Mouse (Mus musculus): Measurements from ENCODE around the gene Thy1. TPM values are rescaled to one million over a fixed set of nuclear protein-coding genes. Genes with fewer than 3 reads are reported as not detected.

Thy1 gene
- total and polyA plus RNA-seq, 3 experiments: 6.6 to 32.3 (median 15.5) TPM

DNA sequence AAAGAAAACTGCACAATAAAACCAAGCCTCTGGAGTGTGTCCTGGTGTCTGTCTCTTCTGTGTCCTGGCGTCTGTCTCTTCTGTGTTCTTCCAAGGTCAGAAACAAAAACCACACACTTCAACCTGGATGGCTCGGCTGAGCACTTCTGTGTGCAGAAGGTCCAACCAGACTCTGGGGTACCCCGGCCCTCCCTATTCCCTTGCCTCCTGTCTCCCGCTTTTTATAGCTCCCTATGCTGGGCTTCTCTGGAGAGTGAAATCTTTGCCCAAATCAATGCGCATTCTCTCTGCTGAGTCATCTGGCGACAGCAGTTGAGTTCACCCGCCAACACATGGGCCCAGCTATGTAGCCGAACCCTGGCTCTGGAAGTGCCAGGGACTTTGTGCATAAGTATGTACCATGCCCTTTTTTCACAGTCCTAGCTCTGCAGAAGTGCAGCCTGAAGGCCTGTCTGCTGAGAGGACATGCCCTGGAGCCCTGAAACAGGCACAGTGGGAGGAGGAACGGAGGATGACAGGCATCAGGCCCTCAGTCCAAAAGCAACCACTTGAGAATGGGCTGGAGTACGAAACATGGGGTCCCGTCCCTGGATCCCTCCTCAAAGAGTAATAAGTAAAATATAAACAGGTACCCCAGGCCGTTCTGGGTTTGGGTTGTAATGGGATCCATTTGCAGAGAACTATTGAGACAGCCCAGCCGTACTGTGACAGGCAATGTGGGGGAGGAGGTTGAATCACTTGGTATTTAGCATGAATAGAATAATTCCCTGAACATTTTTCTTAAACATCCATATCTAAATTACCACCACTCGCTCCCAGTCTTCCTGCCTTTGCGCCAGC, 5.6 kb downstream of the Thy1 start:
- no peaks in the 10 kb centered on the region for H3K4me1 ChIP-seq (ENCODE audit: control insufficient read depth, insufficient read depth, low read length)

DNA sequence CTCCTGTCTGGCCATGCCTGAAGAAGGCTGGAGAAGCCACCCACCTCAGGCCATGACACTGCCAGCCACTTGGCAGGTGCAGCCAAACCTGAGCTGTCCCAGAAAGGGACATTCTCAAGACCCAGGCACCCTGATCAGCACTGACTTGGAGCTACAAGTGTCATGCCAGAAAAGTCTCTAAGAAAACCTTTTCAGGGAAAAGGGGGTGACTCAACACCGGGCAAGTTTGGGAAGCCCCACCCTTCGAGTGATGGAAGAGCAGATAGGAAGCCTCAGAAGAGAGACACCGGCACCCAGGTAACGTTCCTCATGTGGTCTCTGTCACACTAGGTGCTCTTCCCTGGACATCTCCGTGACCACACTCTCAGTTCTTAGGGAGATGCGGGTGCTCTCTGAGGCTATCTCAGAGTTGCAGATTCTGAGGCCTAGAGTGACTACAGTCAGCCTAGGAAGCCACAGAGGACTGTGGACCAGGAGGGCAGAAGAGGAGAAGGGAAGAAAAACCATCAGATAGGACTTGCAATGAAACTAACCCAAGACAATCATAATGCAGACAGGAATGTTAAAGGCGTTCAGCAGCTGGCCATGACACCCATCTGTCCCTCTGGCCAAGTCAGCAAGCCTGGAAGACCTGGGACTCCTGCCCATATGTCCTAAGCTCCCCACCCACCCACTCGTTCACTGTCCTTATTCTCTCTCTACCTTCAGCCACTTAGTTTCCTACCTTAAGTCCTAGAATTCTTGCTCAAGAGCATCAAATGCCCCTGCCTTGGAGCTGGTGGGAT, 6.4 kb downstream of the Thy1 start:
- DNase-seq: no peak
- H3K27me3 ChIP-seq (ENCODE audit: control insufficient read depth, insufficient read depth, low read length): 0 out of 2 replicates have a peak, but pooled peaks cover under 1% of the 10 kb centered on the region
- no peak overlapping the region for H3K9ac ChIP-seq (ENCODE audit: low read depth, low read length)
- no peaks in the 10 kb centered on the region for H3K4me1 ChIP-seq (ENCODE audit: control insufficient read depth, insufficient read depth, low read length)
- no peaks in the 10 kb centered on the region for H3K79me2 ChIP-seq (replicated peaks; ENCODE audit: control insufficient read depth, insufficient read depth, low read length)
- H3K27ac ChIP-seq: no peak overlapping the region
- H3K4me3 ChIP-seq: no peak overlapping the region
- intact Hi-C loops (cut with DNase I): no loop called here
- TF ChIP-seq EP300 (IDR thresholded peaks at IDR 0.05; ENCODE audit: insufficient read depth, low read depth, low read length) (no peak), CTCF (IDR thresholded peaks at IDR 0.05) (no peak)
- no peaks in the 10 kb centered on the region for H3K36me3 ChIP-seq (ENCODE audit: control insufficient read depth, insufficient read depth, low read length)
- WGBS: 81% methylated on average over 8 of the region's 8 CpGs

More for the DNA sequence above, 5.6 kb downstream of the Thy1 start:
- Histone ChIP-seq H3K27me3 (ENCODE audit: control insufficient read depth, insufficient read depth, low read length) (peaks cover 3% of the 10 kb centered on the region; the same call in 1 of the 2 replicates), H3K27ac (no peak overlapping the region), H3K4me3 (no peak overlapping the region), H3K79me2 (replicated peaks; ENCODE audit: control insufficient read depth, insufficient read depth, low read length) (no peaks in the 10 kb centered on the region), H3K36me3 (ENCODE audit: control insufficient read depth, insufficient read depth, low read length) (no peaks in the 10 kb centered on the region), H3K9ac (ENCODE audit: low read depth, low read length) (no peak overlapping the region)
- WGBS: 76% methylated on average over 15 of the region's 15 CpGs
- intact Hi-C loops (cut with DNase I): no loop called here
- TF ChIP-seq CTCF (IDR thresholded peaks at IDR 0.05): no peak
- no peak for TF ChIP-seq EP300 (IDR thresholded peaks at IDR 0.05; ENCODE audit: insufficient read depth, low read depth, low read length)
- no peak for TF ChIP-seq POLR2A (IDR thresholded peaks at IDR 0.05; ENCODE audit: insufficient read depth, low read depth, low read length)
- no peak for DNase-seq

GRCm38 (mm10) chr9:44052855-44053254, 9.7 kb downstream of the Thy1 start:
- Histone ChIP-seq H3K27ac (no peak overlapping the region), H3K36me3 (ENCODE audit: control insufficient read depth, insufficient read depth, low read length) (no peaks in the 10 kb centered on the region), H3K9ac (ENCODE audit: low read depth, low read length) (no peak overlapping the region), H3K27me3 (ENCODE audit: control insufficient read depth, insufficient read depth, low read length) (no peaks in the 10 kb centered on the region), H3K79me2 (replicated peaks; ENCODE audit: control insufficient read depth, insufficient read depth, low read length) (no peaks in the 10 kb centered on the region), H3K4me1 (ENCODE audit: control insufficient read depth, insufficient read depth, low read length) (no peaks in the 10 kb centered on the region), H3K4me3 (no peak overlapping the region)
- 63% methylated on average over 3 of the region's 3 CpGs for WGBS
- TF ChIP-seq POLR2A (IDR thresholded peaks at IDR 0.05; ENCODE audit: insufficient read depth, low read depth, low read length) (no peak), EP300 (IDR thresholded peaks at IDR 0.05; ENCODE audit: insufficient read depth, low read depth, low read length) (no peak), CTCF (IDR thresholded peaks at IDR 0.05) (no peak)
- intact Hi-C loops (cut with DNase I): no loop called here
- DNase-seq: no peak

DNA sequence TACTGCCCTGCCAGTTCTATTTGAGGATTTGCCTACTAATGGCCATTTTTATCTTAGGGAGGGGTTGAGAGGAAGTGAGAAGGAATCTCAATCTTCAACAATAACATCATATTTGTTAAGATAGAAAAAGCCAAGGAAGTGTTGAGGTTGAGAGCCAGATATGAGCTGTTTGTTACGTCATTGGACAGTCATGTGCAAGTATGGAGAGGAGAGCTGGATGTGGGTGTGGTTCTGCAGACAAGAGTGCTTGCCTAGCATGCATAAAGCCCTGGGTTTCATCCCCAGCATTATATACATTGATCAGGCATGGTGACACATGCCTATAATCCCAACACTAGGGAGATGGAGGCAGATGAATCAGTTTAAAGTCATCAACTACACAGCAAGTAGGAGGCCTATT, 10.8 kb downstream of the Thy1 start:
- intact Hi-C loops (cut with DNase I): no loop called here
- Histone ChIP-seq H3K27me3 (ENCODE audit: control insufficient read depth, insufficient read depth, low read length) (no peaks in the 10 kb centered on the region), H3K27ac (no peak overlapping the region), H3K9ac (ENCODE audit: low read depth, low read length) (no peak overlapping the region), H3K36me3 (ENCODE audit: control insufficient read depth, insufficient read depth, low read length) (no peaks in the 10 kb centered on the region), H3K79me2 (replicated peaks; ENCODE audit: control insufficient read depth, insufficient read depth, low read length) (no peaks in the 10 kb centered on the region), H3K4me3 (no peak overlapping the region), H3K4me1 (ENCODE audit: control insufficient read depth, insufficient read depth, low read length) (no peaks in the 10 kb centered on the region)
- TF ChIP-seq CTCF (IDR thresholded peaks at IDR 0.05): no peak
- no peak for TF ChIP-seq POLR2A (IDR thresholded peaks at IDR 0.05; ENCODE audit: insufficient read depth, low read depth, low read length)
- TF ChIP-seq EP300 (IDR thresholded peaks at IDR 0.05; ENCODE audit: insufficient read depth, low read depth, low read length): no peak
- WGBS: 25% methylated on average over 1 of the region's 1 CpGs
- no peak for DNase-seq

DNA sequence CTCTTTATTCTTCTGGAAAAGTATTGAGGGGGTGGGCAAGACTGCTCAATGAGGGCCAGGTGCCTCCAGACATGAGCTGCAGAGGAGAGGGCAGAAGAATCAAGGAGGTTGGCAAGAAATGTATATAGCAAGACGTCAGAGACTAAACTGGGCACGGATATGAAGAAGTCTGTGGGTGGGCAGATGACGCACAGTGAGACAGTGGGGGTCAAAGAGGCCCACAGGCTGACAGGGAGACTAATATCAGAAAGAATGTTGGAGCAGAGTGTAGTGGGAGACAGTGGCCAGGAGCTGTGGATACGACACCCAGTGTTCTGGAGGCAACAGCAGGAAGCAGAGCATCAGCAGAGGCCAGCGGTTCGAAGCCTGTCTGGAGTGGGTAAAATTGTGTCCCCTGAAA, 15.4 kb downstream of the Thy1 start:
- no peaks in the 10 kb centered on the region for H3K79me2 ChIP-seq (replicated peaks; ENCODE audit: control insufficient read depth, insufficient read depth, low read length)
- 76% methylated on average over 6 of the region's 6 CpGs for WGBS
- no peak overlapping the region for H3K4me3 ChIP-seq
- H3K9ac ChIP-seq (ENCODE audit: low read depth, low read length): no peak overlapping the region
- H3K4me1 ChIP-seq (ENCODE audit: control insufficient read depth, insufficient read depth, low read length): no peaks in the 10 kb centered on the region
- no peak for DNase-seq
- H3K36me3 ChIP-seq (ENCODE audit: control insufficient read depth, insufficient read depth, low read length): no peaks in the 10 kb centered on the region
- no peak overlapping the region for H3K27ac ChIP-seq
- TF ChIP-seq POLR2A (IDR thresholded peaks at IDR 0.05; ENCODE audit: insufficient read depth, low read depth, low read length) (no peak), CTCF (IDR thresholded peaks at IDR 0.05) (no peak), EP300 (IDR thresholded peaks at IDR 0.05; ENCODE audit: insufficient read depth, low read depth, low read length) (no peak)
- intact Hi-C loops (cut with DNase I): no loop called here
- no peaks in the 10 kb centered on the region for H3K27me3 ChIP-seq (ENCODE audit: control insufficient read depth, insufficient read depth, low read length)

DNA sequence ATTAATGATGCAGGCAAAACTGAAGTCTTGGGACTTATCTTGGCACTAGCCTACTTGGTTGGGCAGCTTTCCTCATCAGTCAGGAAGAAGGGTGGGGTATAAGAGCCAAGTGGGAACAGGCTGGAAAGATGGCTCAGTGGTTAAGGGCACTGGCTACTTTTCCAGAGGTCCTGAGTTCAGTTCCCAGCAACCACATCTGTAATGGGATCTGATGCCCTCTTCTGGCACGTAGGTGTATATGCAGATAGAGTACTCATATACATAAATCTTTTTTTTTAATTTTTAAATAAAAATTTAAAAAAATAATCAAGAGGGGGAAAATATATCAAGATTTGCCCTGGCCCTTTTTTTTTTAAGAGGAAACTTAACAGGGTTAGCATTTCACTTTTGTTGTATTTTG, 22.0 kb downstream of the Thy1 start:
- no peak overlapping the region for H3K27ac ChIP-seq
- TF ChIP-seq CTCF (IDR thresholded peaks at IDR 0.05) (peak; percentile 43), POLR2A (IDR thresholded peaks at IDR 0.05; ENCODE audit: insufficient read depth, low read depth, low read length) (no peak), EP300 (IDR thresholded peaks at IDR 0.05; ENCODE audit: insufficient read depth, low read depth, low read length) (no peak)
- intact Hi-C loops (cut with DNase I): no loop called here
- H3K79me2 ChIP-seq (replicated peaks; ENCODE audit: control insufficient read depth, insufficient read depth, low read length): no peaks in the 10 kb centered on the region
- no peaks in the 10 kb centered on the region for H3K27me3 ChIP-seq (ENCODE audit: control insufficient read depth, insufficient read depth, low read length)
- H3K36me3 ChIP-seq (ENCODE audit: control insufficient read depth, insufficient read depth, low read length): no peaks in the 10 kb centered on the region
- no peak for DNase-seq
- H3K4me3 ChIP-seq: no peak overlapping the region
- WGBS: 27% methylated on average over 1 of the region's 1 CpGs
- H3K9ac ChIP-seq (ENCODE audit: low read depth, low read length): no peak overlapping the region
- H3K4me1 ChIP-seq (ENCODE audit: control insufficient read depth, insufficient read depth, low read length): 0 out of 2 replicates have a peak, but pooled peaks cover 1% of the 10 kb centered on the region
